Mouse (Mus musculus): ENCODE data around the gene Stard13.

Stard13 gene

DNA sequence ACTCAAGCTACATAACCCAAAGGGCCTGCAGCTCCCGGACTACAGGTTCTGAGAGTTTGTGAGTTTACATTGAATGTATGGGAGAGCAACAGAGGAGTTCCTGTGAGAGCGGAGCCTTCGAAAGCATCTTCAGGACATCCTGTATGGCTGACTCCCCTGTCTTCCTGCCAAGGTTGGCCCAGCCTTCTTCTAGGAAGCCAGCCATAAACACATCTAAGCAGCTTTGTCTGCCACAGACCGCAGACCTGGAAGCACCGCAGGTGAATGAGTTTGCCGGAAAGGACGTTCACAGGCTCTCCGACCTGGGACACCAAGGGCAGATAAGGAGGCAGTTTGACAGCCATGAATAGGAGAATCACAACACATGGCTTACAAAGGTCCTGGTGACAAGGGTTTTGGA lies 52.3 kb downstream of the Stard13 start:
- no peak for DNase-seq (ENCODE audit: extremely low read depth, low read depth)

DNA sequence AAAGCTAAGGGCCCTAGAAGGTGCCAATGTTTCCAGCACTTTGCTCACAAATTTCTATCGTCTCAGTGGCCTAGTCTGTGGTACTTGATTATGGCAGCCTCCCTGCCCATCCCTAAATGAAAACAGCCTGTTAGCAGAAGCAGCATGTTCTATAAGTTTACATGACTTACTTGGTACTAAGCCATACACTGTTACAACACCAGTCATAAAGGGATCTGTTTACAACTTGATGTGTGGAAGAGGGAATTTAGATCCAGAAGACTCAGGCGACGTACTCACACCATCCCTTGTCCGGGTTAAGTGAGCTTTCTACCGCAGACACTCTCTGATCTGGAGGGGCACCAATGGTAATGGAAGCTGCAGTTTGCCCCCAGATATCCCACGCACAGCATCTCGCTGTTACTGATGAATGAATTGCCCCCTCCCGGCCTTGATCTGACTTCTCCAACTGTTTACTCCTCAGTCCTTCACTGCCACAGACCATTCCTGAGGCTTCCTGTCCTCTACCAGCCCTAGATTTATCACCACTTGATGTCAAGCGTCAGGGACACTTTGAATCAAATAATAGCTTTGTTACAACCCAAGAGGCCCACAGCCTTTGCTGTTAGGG lies 53.4 kb downstream of the Stard13 start:
- DNase-seq (ENCODE audit: extremely low read depth, low read depth): no peak

DNA sequence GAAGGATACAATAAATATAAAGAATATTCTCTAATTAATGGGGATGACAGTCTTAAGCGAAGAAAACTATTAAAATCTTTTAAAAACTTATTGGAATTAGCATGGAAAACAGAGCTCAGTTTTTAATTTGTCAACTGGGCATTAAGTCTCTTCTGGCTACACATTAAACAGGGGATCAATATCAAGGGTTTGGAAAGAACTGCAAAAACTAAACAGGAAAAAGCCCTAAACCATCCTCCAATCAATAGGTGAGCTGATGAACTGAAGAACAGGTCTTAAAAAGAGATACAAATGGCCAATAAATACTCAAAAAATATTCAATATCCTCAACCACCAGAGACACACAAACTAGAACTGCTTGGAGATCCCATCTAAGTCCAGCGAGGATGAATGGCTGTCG lies 56.5 kb downstream of the Stard13 start:
- no peak for DNase-seq (ENCODE audit: extremely low read depth, low read depth)

DNA sequence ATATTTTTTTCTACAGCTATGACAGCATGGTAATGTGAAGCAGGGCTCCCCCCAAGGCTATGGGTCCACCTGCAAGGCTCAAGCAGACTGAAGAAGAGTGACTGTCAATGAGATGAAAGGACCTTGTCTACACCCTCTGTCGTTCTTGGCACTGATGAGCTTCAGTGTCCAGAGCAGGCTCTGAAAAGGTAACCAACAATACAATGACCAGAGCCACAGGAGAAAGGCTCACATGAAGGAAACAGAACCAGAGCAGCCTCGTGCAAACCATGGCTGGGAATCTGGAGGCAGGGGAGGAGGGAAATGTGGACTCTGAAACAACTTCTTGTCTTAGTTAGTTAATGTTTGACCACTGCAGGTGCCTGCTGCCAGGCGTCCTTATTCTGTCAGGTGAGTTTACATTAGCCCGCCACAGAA lies 57.7 kb downstream of the Stard13 start:
- no peak for DNase-seq (ENCODE audit: extremely low read depth, low read depth)

DNA sequence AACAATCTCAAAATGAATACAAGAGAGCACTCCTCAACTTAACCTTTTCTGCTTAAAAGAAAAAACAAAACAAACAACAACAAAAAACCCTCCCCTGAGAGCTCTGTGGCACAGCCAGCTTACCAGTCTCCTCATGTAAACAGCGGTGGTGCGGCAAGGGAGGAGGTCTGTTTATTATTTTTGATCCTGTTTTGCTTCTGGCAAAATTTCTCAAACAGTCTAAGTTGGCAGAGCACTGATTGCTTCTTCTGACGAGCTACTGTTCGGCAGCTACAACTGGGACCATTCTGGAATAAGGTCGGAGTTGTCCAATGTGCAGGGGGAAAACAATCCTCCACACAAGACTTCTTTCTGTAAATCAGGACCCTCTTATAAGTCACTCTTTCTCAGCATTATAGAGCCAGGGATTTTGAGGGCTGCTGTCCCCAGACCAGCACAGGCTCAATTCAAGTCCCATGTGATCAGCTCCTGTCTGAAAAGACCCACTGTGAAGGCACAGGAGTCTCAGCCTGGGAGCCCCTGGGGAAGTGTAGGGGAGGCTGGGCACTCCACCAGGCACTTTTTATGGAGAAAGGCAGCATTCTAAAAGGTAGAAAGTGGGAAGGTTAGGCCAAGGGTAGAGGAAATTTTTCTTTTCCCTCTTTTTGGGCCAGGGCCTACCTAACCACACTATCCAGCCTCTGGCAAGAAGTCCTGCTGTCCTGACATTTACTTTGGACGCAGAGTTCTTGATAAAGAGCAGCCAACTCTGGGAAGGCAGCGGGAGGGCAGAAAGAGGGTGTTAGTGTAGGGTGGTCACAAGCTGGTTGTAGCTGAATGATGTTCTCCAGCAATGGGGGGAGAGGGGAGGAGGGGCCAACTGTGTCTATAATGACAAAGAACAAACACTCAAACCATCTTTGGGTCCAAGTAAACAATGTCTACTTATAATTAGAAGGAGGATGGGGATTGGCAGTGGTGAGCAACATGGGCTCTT lies 58.9 kb downstream of the Stard13 start:
- DNase-seq (ENCODE audit: extremely low read depth, low read depth): no peak

DNA sequence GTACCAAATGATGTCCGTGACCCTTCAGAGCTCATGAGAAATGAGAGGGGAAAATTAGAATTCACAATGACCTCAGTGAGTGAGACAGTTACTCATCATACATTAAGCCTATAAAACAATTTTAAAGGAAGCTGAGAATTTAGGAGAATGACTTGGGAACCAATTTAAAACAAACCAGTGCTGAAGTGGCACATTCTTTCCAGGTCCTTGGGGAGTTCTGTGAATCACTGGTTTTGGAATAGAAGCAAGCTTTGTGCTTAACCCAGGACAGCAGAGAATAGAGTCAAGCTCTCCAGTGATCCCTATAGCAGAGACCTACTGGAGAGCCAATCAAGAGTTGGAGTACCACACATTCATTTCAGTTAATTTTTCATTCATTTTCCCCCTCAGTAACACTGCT lies 59.9 kb downstream of the Stard13 start:
- no peak for DNase-seq (ENCODE audit: extremely low read depth, low read depth)

DNA sequence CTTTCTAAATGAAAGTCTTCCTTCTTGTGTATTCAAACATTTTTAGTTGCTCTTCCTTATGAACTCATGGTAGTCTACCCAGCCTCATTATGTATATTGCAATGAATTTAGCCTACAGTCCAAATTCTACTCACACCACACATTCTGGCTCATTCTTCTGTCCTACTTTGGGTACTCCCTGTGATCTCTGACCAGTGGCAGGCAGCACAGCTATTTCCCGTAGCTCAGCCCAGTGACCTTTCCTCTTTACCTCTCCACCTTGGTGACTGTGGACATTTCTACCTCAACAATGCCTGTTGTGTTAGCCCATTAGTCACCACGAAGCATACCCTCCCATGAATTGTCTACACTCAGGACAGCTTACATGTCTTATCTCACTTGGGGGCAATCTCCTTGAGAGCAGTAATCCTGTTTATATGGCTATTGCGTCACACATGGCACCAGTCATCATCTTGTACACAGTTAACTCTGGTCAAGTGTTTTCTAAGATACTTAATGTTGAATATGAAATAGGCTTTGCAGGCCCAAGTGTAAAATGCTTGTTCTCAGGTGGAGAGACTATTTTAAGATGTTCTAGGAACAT lies 63.4 kb downstream of the Stard13 start:
- DNase-seq (ENCODE audit: extremely low read depth, low read depth): no peak

DNA sequence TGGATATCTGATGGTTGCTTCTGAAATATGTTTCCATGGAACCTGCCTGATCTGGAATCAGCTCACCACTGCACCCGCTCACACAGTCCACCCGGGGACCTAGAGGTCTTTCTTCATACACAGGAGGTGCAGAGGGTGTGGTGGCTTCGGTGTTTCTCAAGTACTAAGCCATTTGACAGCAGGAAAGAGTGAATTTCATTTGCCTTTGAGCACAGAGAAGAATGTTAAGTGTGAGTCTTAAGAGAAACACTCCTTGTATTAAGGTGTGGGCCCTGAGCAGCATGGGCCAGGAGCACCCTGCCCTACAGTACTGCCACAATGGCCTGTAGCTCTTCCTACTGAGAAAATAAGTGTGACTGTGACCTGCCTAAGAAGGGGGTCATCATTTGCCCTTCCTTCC lies 65.4 kb downstream of the Stard13 start:
- no peak for DNase-seq (ENCODE audit: extremely low read depth, low read depth)

DNA sequence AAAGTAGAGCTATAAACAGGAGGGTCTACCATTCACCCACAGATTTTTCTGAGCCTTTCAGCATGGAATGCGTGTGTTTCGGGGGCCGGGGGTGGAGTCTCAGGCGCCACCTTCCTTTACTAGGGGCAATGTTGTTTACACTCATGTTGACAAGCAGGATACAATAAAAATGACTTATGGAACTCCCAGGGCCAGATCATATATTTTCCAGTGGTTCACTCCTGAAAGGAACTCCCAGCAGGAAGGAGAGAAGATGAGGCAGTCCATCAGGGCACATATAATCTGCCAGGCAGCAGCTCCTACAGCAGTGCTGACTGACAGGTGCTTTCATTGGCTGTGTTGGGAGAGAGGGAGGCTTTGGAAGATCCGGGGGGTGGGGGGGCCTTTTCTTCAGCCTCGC lies 66.0 kb downstream of the Stard13 start:
- DNase-seq (ENCODE audit: extremely low read depth, low read depth): no peak

DNA sequence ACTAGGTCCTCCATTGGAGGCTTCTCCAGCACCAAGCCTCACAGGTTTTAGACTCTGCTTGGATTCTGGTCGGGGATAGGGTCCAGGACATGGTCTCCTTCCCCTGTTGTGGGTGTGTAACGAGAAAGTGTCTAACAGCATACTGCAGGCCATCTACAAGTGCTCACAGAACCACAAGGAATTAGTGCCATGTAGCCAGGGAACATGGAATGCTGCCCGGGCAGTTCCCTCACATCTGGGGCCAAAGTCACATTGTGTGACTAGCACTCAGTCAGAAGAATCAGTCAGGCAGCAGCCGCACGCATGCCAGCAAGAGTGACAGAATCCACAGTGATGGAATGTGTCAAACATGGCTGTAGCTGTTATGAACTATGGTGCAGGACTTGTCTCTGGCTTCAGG lies 67.4 kb downstream of the Stard13 start:
- DNase-seq (ENCODE audit: extremely low read depth, low read depth): no peak

DNA sequence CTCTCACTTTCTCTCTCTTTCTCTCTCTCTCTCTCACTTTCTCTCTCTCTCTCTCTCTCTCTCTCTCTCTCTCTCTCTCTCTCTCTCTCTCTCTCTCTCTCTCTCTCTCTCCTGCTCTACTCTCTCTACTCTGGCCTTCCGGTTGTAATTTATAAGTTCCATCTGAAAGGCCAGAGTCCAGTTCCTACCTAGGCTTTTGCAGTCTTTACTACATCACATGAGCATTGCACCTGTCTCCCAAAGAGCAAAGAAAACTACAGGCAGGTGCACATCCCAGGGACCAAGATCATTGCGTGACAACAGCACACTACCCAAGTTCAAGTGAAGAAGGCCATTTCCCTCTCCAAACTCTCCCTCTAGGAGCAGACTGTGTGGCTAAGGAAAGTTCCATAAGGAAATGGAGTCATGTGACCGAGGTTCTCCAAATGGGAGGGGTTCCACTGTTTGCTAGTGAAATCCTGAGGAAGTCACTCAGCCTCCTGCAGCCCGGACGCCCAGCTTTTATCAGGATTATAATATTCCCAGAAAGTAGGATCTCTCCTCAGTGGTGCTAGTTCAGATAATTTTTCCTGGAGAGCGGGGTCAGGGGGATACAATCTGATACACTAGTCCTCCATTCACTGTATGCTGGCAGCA lies 68.1 kb downstream of the Stard13 start:
- DNase-seq (ENCODE audit: extremely low read depth, low read depth): no peak

DNA sequence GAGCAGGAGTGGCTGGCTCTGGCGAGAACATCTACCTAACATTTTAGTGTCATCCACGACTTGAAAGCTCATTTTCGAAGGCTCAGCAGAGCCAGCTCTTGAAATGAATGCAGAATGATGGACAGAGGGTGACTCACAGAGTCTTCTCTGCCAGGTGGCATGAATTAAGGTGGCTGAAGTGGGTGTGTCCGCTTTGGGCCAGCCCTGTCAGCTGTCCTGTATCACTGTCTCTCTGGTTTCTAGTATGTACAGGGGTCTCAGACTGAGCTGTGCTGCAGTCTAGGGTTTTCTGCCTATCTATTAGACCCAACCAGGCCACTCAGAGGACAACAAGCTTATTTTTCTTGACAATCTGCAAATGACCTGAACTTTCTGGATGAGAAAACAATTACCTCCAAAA lies 68.8 kb downstream of the Stard13 start:
- DNase-seq (ENCODE audit: extremely low read depth, low read depth): no peak

DNA sequence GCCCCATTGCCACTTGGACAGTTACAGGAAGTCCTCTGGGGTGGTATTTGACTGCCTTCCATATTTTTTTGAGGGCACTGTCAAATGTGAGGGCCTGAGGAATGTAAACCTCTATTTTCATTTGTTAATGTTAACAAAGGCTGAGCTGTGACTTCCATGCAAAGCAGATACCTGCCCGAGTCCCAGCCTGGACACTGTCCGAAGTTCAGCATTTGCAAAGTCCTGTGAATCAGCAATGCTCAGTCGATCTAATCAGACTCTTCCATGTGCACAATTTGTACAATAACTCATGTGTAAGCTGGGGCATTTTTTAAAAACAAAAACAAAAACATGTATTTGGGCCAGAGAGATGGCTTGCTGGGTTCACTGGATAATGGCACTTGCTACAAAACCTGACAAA lies 71.0 kb downstream of the Stard13 start:
- DNase-seq (ENCODE audit: extremely low read depth, low read depth): no peak

DNA sequence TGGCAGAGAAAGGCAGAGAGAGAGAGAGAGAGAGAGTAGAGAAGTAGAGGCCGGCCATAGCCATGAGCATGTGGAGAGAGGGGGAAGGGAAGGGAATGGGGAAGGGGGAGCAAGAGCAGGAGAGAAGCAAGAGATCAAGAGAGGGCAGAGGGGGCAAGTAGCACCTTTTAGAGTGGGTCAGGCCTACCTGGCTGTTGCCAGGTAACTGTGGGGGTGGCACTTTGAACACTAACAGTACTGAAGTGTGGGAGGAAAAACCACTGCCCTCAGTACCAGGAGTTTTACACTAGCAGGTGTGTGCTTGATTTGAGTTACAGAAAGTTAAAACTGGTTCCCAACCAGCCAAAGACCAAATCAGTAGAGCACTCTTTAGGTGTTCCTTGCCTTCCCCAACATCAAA lies 78.4 kb downstream of the Stard13 start:
- DNase-seq (ENCODE audit: extremely low read depth, low read depth): no peak

DNA sequence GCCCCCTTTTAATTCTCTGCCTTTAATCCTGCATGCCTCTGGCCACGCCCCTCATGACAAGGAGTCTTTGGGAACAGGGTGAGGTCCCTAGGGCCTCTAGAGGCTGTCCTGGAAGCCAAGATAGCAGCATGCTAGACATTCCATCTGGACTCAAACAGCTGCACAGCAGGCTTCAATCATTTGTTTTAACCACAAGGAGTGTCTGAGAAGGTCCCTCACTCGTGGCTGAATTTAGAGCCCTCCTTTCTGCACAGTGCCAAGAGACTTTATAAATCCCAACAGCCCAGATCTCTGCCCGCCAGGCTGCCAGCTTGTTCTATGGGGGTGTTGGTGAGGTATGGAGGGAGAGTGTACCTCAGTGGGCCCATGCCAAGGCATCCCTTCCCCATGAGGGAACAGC lies 78.9 kb downstream of the Stard13 start:
- DNase-seq (ENCODE audit: extremely low read depth, low read depth): no peak

DNA sequence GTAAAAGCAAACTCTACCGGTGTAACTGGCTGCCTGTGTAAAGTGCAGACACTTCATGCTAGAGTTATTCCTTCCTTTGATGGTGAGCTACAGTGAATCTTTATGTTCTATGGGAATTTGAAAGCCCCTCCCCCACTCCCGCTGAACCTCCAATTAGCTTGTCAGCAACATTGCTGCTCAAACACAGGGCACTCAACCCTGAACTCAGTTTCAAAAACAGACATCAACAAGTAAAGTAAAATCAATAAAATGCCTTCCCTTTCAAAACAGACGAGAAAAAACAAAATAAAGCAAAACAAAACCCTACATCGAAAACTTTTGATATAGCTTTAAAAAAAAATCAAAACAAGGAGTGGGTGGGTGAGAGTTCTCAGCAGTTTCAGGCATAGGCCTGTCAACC lies 79.6 kb downstream of the Stard13 start:
- DNase-seq (ENCODE audit: extremely low read depth, low read depth): no peak

DNA sequence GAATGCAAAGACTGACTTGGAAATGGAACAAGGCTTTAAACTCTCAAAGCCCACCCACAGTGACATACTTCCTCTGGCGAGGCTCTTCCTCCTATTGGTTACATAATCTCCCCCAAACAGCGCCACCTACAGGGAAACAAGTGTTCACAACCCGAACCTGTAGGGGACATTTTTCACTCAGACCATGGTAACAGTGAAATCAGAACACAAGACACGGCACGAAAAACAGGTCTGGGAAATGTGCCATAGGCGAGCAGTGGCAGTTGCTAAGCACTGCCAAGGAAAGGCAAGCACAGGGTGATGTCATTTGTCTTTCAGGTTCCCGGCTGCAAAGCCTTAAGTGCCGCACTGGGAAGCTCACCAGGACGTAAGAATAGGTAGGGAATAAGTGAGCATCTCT lies 82.1 kb downstream of the Stard13 start:
- no peak for DNase-seq (ENCODE audit: extremely low read depth, low read depth)

DNA sequence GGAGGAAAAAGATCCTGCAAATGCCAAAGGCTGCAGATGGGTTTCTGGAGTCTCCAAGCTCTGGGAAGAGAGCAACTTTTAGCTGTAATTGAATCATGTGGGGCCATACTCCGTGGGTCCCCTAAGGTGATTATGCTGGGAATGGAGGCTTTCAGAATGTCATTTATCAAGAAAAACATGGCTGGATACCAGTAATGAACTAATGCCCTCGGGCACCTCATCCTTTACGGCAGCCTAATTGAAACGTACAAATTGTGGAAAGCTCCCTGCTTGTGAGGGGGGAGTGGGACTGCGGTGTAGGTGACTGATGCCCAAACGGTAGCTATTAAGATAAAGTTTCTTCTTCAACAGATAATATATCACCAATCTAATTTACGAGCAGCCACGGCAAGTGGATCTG lies 84.1 kb downstream of the Stard13 start:
- DNase-seq (ENCODE audit: extremely low read depth, low read depth): no peak

DNA sequence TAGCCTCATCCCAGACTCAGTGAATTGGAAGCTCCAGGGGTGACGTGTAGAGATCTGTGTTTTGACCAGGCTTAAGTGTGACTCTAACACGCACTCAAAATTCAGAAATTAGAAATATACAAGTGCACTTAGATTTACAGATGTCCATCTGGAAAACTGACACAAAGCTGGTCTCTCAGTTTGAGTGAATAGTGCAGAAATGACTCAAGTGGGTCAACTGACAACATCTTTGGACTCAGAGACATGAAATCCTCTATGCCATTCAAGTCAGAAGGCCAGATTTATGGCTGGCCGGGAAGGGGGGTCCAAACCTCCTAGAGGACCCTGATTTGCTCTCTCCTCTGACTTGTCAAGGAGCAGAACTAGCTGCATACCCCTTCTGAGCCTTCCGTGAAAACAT lies 85.6 kb downstream of the Stard13 start:
- DNase-seq (ENCODE audit: extremely low read depth, low read depth): no peak

DNA sequence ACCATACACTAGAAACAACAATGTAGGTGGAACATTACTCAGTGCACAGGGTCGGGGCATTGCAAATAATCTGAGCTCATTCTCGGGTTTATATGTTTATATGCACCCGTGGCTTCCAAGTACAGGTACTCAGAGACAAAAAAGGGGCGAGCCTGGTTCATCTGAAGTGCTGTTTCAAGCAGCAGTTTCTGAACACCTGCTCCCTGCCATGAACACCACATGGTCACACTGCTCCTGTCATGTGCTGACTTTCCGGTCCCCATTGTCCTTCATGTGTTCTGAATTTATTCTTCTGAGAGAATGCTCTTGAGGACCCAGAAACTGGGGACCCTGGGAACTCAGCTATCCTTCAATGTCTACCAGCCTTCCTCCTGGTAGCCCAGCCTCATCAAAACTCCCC lies 87.8 kb downstream of the Stard13 start:
- DNase-seq (ENCODE audit: extremely low read depth, low read depth): no peak

DNA sequence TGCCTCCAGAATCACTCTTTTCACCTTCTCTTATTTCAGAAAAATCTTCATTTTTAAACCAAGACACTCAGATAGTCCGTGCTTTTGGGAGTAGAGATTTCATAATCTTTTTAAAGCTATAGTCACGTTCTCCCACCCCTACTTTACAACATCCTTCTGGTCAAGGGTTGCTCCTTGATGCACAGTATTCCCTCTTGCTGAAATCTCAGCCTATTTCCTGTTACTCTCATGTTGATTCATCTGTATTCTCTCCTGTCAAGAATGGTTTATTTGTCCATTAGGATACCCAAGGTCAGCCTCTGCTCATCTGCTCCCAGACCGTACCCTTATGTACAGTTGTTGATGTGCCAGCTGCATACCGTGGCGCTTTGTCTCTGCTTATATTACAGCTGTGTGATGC lies 89.7 kb downstream of the Stard13 start:
- DNase-seq (ENCODE audit: extremely low read depth, low read depth): no peak

All from MEL-GATA-1-ER (cell line).